Mouse (Mus musculus) kidney, postnatal 0 days (tissue): Measurements from ENCODE around the gene Wasf3. TPM values are rescaled to one million over a fixed set of nuclear protein-coding genes. Genes with fewer than 3 reads are reported as not detected.
A peak's percentile ranks its signal among the peaks of the same experiment; 100 is the strongest.

Source experiments
- ATAC-seq: fragments of 200-750 bp; cut with Nextera tagmentation; replicated peaks from 2 replicates; pipeline ENCODE4 v1.8.0; 2017; ENCODE audit warnings: low read depth, moderate number of reproducible peaks, moderate TSS enrichment, moderate library complexity; ENCODE audit not compliant: low FRiP score
- DNase-seq: peaks from one replicate; pipeline ENCODE4 v3.0.0-alpha.2; 2016; ENCODE audit warnings: low spot score
- H3K27ac ChIP-seq: fragments of 300-500 bp; sonication (generic); 2 replicates; pipeline ENCODE4 v1.5.1; 2014; ENCODE audit warnings: mild to moderate bottlenecking
- H3K27me3 ChIP-seq: fragments of 300-500 bp; sonication (generic); 2 replicates; pipeline ENCODE4 v1.6.1; 2014; ENCODE audit warnings: low read length, mixed read lengths; ENCODE audit not compliant: insufficient read depth
- H3K36me3 ChIP-seq: fragments of 300-500 bp; sonication (generic); 2 replicates; pipeline ENCODE4 v1.6.1; 2014; ENCODE audit warnings: low read length, mixed read lengths; ENCODE audit not compliant: insufficient read depth
- H3K4me1 ChIP-seq: fragments of 300-500 bp; sonication (generic); replicated peaks from 2 replicates; pipeline ENCODE4 v1.6.1; 2014; ENCODE audit warnings: antibody characterized with exemption, low read length, mixed read lengths; ENCODE audit not compliant: insufficient read depth
- H3K4me2 ChIP-seq: fragments of 300-500 bp; sonication (generic); 2 replicates; pipeline ENCODE4 v1.6.1; 2014; ENCODE audit warnings: mild to moderate bottlenecking, low read length, moderate library complexity, mixed read lengths
- H3K4me3 ChIP-seq: fragments of 300-500 bp; sonication (generic); replicated peaks from 2 replicates; pipeline ENCODE4 v1.5.1; 2014; ENCODE audit warnings: low read depth, low read length
- H3K9ac ChIP-seq: fragments of 300-500 bp; sonication (generic); 2 replicates; pipeline ENCODE4 v1.6.1; 2014; ENCODE audit warnings: low read depth, low read length
- H3K9me3 ChIP-seq: fragments of 300-500 bp; sonication (generic); replicated peaks from 2 replicates; pipeline ENCODE4 v1.6.1; 2016; ENCODE audit warnings: low read length, inconsistent platforms, mixed read lengths
- CTCF ChIP-seq: IDR thresholded peaks from 2 replicates; pipeline ENCODE4 v1.5.1; 2016; ENCODE audit warnings: antibody characterized with exemption, low read depth, mild to moderate bottlenecking, moderate library complexity
- WGBS: fragments of 180-500 bp; shearing (Covaris S2); extraction: QIAGEN DNeasy Blood & Tissue Kit; methylation state at CpG from one replicate; pipeline ENCODE4 v1.1.7; 2014; 5-methylcytosine and 5-hydroxymethylcytosine counted together
- polyA plus RNA-seq: library from polyadenylated mRNA; unstranded; fragments of >200 nt; fragmentation: Nextera tagmentation; extraction: Ambion mirVana; gene quantifications from 2 replicates; pipeline ENCODE4 v1.2.1, GENCODE M21; 2015

Wasf3 gene
- polyA plus RNA-seq, 1 experiment from 2014 or later: 2.0 TPM

- no peaks in the 10 kb centered on the region for H3K4me1 ChIP-seq
- WGBS: 31% methylated on average over 3 of the region's 3 CpGs
- DNase-seq (no peak), ATAC-seq (0 out of 2 replicates have a peak, but pooled peaks have one; percentile 17)
- TF ChIP-seq CTCF: no peak
- H3K9me3 ChIP-seq: no peaks in the 10 kb centered on the region
- no peaks in the 10 kb centered on the region for H3K36me3 ChIP-seq
- no peak overlapping the region for H3K9ac ChIP-seq
- H3K27ac ChIP-seq: no peak overlapping the region
- H3K4me2 ChIP-seq: no peak overlapping the region
- H3K4me3 ChIP-seq: no peak overlapping the region
- H3K27me3 ChIP-seq: no peaks in the 10 kb centered on the region
These were observed 23.0 kb downstream of the Wasf3 start for GRCm38 (mm10) chr5:146407791-146408190.

GRCm38 (mm10) chr5:146408604-146409003 is 23.8 kb downstream of the Wasf3 start:
- H3K4me1 ChIP-seq: no peaks in the 10 kb centered on the region
- no peak overlapping the region for H3K4me2 ChIP-seq
- ATAC-seq (no peak), DNase-seq (no peak)
- WGBS: 79% methylated on average over 8 of the region's 8 CpGs
- no peaks in the 10 kb centered on the region for H3K36me3 ChIP-seq
- H3K9me3 ChIP-seq: no peaks in the 10 kb centered on the region
- H3K4me3 ChIP-seq: no peak overlapping the region
- no peak overlapping the region for H3K27ac ChIP-seq
- no peak overlapping the region for H3K9ac ChIP-seq
- no peak for TF ChIP-seq CTCF
- no peaks in the 10 kb centered on the region for H3K27me3 ChIP-seq

GRCm38 (mm10) chr5:146410821-146411220 is 26.0 kb downstream of the Wasf3 start:
- H3K4me1 ChIP-seq: no peaks in the 10 kb centered on the region
- no peak overlapping the region for H3K4me2 ChIP-seq
- no peak overlapping the region for H3K27ac ChIP-seq
- ATAC-seq (no peak), DNase-seq (no peak)
- no peaks in the 10 kb centered on the region for H3K27me3 ChIP-seq
- no peak overlapping the region for H3K4me3 ChIP-seq
- H3K36me3 ChIP-seq: no peaks in the 10 kb centered on the region
- no peak for TF ChIP-seq CTCF
- no peak overlapping the region for H3K9ac ChIP-seq
- H3K9me3 ChIP-seq: no peaks in the 10 kb centered on the region
- 77% methylated on average over 4 of the region's 4 CpGs for WGBS

- Histone ChIP-seq H3K4me3 (no peak overlapping the region), H3K4me2 (no peak overlapping the region), H3K27ac (no peak overlapping the region), H3K4me1 (0 out of 2 replicates have a peak, but pooled peaks cover 4% of the 10 kb centered on the region), H3K36me3 (no peaks in the 10 kb centered on the region), H3K9ac (no peak overlapping the region), H3K27me3 (no peaks in the 10 kb centered on the region), H3K9me3 (no peaks in the 10 kb centered on the region)
- ATAC-seq (no peak), DNase-seq (no peak)
- 67% methylated on average over 15 of the region's 15 CpGs for WGBS
- TF ChIP-seq CTCF: no peak
These were observed 28.1 kb downstream of the Wasf3 start for GRCm38 (mm10) chr5:146412743-146413430.

GRCm38 (mm10) chr5:146414611-146415010 is 29.8 kb downstream of the Wasf3 start:
- H3K36me3 ChIP-seq: no peaks in the 10 kb centered on the region
- no peak overlapping the region for H3K27ac ChIP-seq
- DNase-seq (no peak), ATAC-seq (no peak)
- H3K4me1 ChIP-seq: 0 out of 2 replicates have a peak, but pooled peaks cover 4% of the 10 kb centered on the region
- no peak overlapping the region for H3K4me3 ChIP-seq
- 76% methylated on average over 4 of the region's 4 CpGs for WGBS
- no peak overlapping the region for H3K9ac ChIP-seq
- H3K9me3 ChIP-seq: no peaks in the 10 kb centered on the region
- TF ChIP-seq CTCF: no peak
- no peaks in the 10 kb centered on the region for H3K27me3 ChIP-seq
- H3K4me2 ChIP-seq: no peak overlapping the region

- no peak for DNase-seq
- H3K27me3 ChIP-seq: no peaks in the 10 kb centered on the region
- WGBS: 89% methylated on average over 12 of the region's 12 CpGs
These were observed 30.4 kb downstream of the Wasf3 start for GRCm38 (mm10) chr5:146415218-146415617.

More at GRCm38 (mm10) chr5:146415218-146415617, 30.4 kb downstream of the Wasf3 start:
- no peak overlapping the region for H3K4me2 ChIP-seq
- H3K36me3 ChIP-seq: no peaks in the 10 kb centered on the region
- no peak for TF ChIP-seq CTCF
- H3K27ac ChIP-seq: no peak overlapping the region
- H3K4me1 ChIP-seq: 0 out of 2 replicates have a peak, but pooled peaks cover 4% of the 10 kb centered on the region
- no peak overlapping the region for H3K4me3 ChIP-seq
- H3K9me3 ChIP-seq: no peaks in the 10 kb centered on the region
- ATAC-seq: no peak
- H3K9ac ChIP-seq: no peak overlapping the region
